Mouse (Mus musculus): ENCODE results near the gene Dtnb.

GRCm38 (mm10) chr12:3740705-3741081, 168.5 kb downstream of the Dtnb start:
- no peak for TF ChIP-seq POLR2A (IDR thresholded peaks at IDR 0.05; ENCODE audit: control insufficient read depth, extremely low read depth, insufficient read depth, low read length, poor library complexity)
- TF ChIP-seq CTCF (IDR thresholded peaks at IDR 0.05; ENCODE audit: borderline replicate concordance, control insufficient read depth, extremely low read depth, insufficient read depth, low read length, poor library complexity): no peak
